Mouse (Mus musculus) cerebellum, postnatal 10 days (tissue): ENCODE measurements around the gene Gm8453.
"Not testable (repeated sequence)": the region's sequence is repeated elsewhere in the genome, so short reads cannot be mapped to it uniquely, and the experiment has no call there.

Source experiments
- DNase-seq, 2 experiments: peaks; one replicate each; pipeline ENCODE4 v3.0.0; 2021; ENCODE audit warnings: mixed read lengths in 2 of 2

The Gm8453 gene

GRCm38 (mm10) chr7:22229384-22229783 is at the start of gene Gm8453:
Gm8453 (minus strand) TSS chr7:22229484.
- not testable (repeated sequence) for DNase-seq

- DNase-seq, result not testable (repeated sequence)
Measured at GRCm38 (mm10) chr7:22201164-22201563, 28.1 kb downstream of the Gm8453 start, which contains the start of gene Gm8653. Gm8653 (minus strand) TSS chr7:22201264.

- DNase-seq, result not testable (repeated sequence)
Measured at GRCm38 (mm10) chr7:22189077-22189476, 40.2 kb downstream of the Gm8453 start, which contains the start of gene Vmn1r143. Vmn1r143 (plus strand) TSS chr7:22189377.
